Mouse (Mus musculus): ENCODE results near the gene Slc30a2. TPM values are rescaled to one million over a fixed set of nuclear protein-coding genes. Genes with fewer than 3 reads are reported as not detected.
"Not testable (repeated sequence)": the region's sequence is repeated elsewhere in the genome, so short reads cannot be mapped to it uniquely, and the experiment has no call there.

Slc30a2 gene
- under 1 TPM; 0.30 to 0.72 TPM for total RNA-seq (2021)
- long read RNA-seq, experiment 1, partial matches to known transcripts = 0 of 2 reads
- long read RNA-seq, experiment 1, other reads (novel, unspliced or antisense) = 0 of 2 reads
- long read RNA-seq, experiment 2 = 0 reads

- no peak for DNase-seq
Measured at GRCm38 (mm10) chr4:134343071-134344031, at the start of gene Slc30a2. Gene Slc30a2, plus strand, starts transcription at chr4:134343181.

GRCm38 (mm10) chr4:134293692-134294163 lies 49.3 kb upstream of the Slc30a2 start:
- peak; percentile 59 to 84 for DNase-seq

GRCm38 (mm10) chr4:134296096-134296495 lies 46.9 kb upstream of the Slc30a2 start:
- DNase-seq = not testable (repeated sequence)

- DNase-seq = no peak
Measured at GRCm38 (mm10) chr4:134296523-134296922, 46.5 kb upstream of the Slc30a2 start.

GRCm38 (mm10) chr4:134297369-134297768 lies 45.6 kb upstream of the Slc30a2 start:
- DNase-seq = no peak

GRCm38 (mm10) chr4:134298626-134299497 lies 44.1 kb upstream of the Slc30a2 start:
- DNase-seq = no peak

GRCm38 (mm10) chr4:134299498-134299810 lies 43.5 kb upstream of the Slc30a2 start:
- peak; percentile 58 to 70 for DNase-seq

GRCm38 (mm10) chr4:134300316-134300715 lies 42.7 kb upstream of the Slc30a2 start:
- DNase-seq = peak; percentile 83 to 90

GRCm38 (mm10) chr4:134302084-134302483 lies 40.9 kb upstream of the Slc30a2 start:
- no peak for DNase-seq

GRCm38 (mm10) chr4:134306963-134307362 lies 36.0 kb upstream of the Slc30a2 start:
- DNase-seq = no peak

GRCm38 (mm10) chr4:134307367-134308072 lies 35.5 kb upstream of the Slc30a2 start:
- peak; percentile 82 to 85 for DNase-seq

- DNase-seq = no peak
Measured at GRCm38 (mm10) chr4:134310106-134310505, 32.9 kb upstream of the Slc30a2 start.

GRCm38 (mm10) chr4:134310656-134311055 lies 32.3 kb upstream of the Slc30a2 start:
- no peak for DNase-seq

- DNase-seq = no peak
Measured at GRCm38 (mm10) chr4:134311784-134312183, 31.2 kb upstream of the Slc30a2 start.

- DNase-seq = no peak
Measured at GRCm38 (mm10) chr4:134312341-134312740, 30.6 kb upstream of the Slc30a2 start.

- DNase-seq = no peak
Measured at GRCm38 (mm10) chr4:134312901-134313300, 30.1 kb upstream of the Slc30a2 start.

- DNase-seq = peak in 1 of 2 experiments; percentile 24
Measured at GRCm38 (mm10) chr4:134314081-134314655, 28.8 kb upstream of the Slc30a2 start.

- peak; percentile 79 to 82 for DNase-seq
Measured at GRCm38 (mm10) chr4:134314876-134315275, 28.1 kb upstream of the Slc30a2 start, which contains the start of gene Trim63. Gene Trim63, plus strand, starts transcription at chr4:134315120.

GRCm38 (mm10) chr4:134315470-134315869 lies 27.5 kb upstream of the Slc30a2 start:
- peak in 1 of 2 experiments; percentile 75 for DNase-seq

GRCm38 (mm10) chr4:134316390-134316789 lies 26.6 kb upstream of the Slc30a2 start:
- DNase-seq = peak; percentile 51 to 56

- no peak for DNase-seq
Measured at GRCm38 (mm10) chr4:134319074-134319473, 23.9 kb upstream of the Slc30a2 start.
